Mouse (Mus musculus): ENCODE measurements at regions not wholly inside any gene's neighbourhood (a gene's known extent, or its start where the extent isn't known, plus 50 kb on each side); places are given as distances from the start of the nearest gene placed in this dataset.

DNA sequence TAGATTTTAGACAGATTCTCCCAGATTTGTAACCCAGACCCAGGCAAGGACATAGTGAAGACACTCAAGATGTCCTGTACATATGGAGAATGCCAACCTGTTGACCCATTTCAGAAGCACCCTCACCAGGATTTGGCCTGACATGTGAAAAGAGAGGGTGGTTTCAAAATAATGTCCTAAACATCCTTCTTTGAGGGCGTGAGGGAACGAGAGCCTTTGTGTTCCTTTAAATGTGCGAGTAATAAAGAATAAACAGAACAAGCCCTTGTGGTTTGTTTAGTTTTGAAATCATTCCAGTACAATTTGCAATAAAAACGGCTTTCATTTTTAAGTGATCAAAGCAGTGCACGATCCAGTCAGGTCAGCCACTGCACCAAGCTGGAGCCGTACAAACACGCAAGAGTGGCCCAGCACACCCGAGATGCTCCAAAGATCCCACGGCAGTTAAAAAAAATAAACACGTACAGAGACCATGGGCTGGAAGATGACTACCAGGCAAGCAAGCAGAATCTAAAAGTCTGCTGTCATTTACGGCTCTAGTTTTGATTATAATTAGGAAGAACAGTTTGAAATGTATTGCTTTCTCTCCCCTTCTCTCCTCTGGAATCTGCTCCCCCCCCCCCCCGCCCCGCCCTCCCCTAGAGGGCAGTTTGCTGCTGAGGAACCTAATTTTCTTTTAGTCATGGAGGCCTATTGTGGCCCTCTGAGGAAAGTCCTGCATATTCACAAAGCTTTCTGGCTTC lies 72.4 kb upstream of the Tle4 start:
- no peak for DNase-seq (ENCODE audit: low spot score in 2 of 2)

- no peak for DNase-seq (ENCODE audit: low spot score in 2 of 2)
Observed at GRCm38 (mm10) chr19:14668512-14669181, 70.8 kb upstream of the Tle4 start.

DNA sequence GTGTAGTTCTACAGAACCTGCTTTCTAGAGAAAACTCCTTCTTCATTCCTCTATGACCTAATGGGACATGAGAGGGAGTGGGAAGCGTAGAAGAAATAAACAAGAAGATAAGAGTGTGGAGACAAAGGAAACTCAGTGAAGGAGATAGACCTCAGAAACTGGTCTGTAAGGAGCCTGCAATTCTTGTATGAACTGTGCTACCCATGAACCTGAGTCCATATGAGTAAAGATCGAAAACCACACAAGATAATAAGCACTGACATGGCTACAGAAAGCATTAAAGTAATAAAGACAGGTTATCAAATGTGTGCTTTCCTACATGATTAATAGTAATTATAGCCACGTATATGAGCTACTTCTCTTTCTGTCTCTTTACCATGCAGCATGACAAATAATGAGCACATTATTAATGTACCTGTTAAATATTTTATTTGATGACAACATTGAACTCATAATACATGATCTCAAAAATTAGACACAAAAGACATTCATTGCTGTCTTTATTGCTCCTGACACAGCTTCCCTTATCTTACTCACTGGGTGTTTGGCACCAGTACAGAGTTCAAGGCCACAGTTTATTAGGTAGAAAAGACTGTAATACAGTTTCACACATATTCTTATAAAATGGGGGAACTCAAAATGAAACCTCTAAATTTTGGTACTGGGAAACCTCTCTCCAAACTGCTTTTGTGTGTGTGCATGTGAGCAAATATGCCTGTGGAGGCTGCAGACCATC lies 67.0 kb upstream of the Tle4 start:
- no peak for DNase-seq (ENCODE audit: low spot score in 2 of 2)

DNA sequence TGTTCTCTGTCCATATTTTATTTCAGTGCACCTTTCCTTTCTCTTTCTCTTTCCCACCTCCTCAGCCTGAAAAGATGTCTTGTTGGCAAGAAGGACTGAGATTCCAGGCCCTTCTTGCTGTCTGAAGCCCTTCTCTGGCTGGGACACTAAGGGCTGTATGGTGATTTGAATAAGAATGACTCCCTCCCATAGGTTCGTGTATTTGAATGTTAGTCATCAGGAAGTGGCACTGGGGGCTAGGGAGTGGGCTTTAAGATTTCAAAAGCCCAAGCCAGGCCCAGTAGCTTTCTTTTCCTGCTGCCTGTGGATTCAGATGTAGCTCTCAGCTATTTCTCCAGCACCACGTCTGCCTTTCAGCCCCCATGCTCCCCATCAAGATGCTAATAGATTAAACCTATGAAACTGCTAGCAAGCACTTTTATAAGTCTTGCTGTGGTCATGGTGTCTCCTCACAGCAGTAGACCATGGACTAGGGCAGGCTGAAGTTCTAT lies 66.3 kb upstream of the Tle4 start:
- no peak for DNase-seq (ENCODE audit: low spot score in 2 of 2)

GRCm38 (mm10) chr19:14663350-14663749 lies 65.5 kb upstream of the Tle4 start:
- no peak for DNase-seq (ENCODE audit: low spot score in 2 of 2)

- no peak for DNase-seq (ENCODE audit: low spot score in 2 of 2)
Observed at GRCm38 (mm10) chr19:14659725-14660124, 61.9 kb upstream of the Tle4 start.

- DNase-seq (ENCODE audit: low spot score in 2 of 2) = no peak
Observed at GRCm38 (mm10) chr19:14658479-14658878, 60.6 kb upstream of the Tle4 start.

- DNase-seq (ENCODE audit: low spot score in 2 of 2) = no peak
Observed at GRCm38 (mm10) chr19:14656022-14656388, 58.2 kb upstream of the Tle4 start.

DNA sequence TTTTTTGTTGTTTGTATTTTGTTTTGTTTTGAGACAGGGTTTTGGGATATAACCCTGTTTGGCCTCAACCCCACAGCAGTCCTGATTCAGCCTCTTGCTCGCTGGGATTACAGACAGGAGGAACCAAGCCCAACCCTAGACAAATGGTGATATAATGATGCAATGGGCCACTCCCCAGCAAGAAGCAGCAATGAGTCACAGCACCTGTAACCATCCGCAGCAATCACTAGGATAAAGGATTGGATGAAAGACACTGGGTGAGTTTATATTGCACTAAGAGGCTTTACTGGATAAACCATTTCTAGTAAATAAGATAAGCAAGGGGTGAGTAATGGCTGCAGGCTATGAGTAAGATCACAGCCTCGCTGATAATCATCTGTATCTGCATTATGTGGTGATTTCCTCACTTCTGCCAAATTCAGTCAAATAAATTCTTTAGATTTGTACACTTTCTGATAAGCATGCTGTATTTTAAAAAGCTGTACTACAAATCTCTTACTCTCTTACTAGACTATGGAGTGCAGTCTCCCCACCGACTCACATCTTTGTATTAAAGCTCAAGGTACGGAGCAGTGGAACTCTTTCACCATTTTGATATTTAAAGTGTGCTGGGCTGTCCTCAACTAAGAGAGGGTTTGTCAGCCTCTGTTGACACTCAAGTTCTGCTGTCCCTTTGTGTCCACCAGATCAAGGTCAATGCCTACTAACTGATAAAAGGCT lies 57.6 kb upstream of the Tle4 start:
- no peak for DNase-seq (ENCODE audit: low spot score in 2 of 2)
